Mouse (Mus musculus) small intestine, adult 2 months (tissue): Measurements from ENCODE around the gene Ppm1h.

Source experiments
- CTCF ChIP-seq: fragments of 200-500 bp; IDR thresholded peaks from 2 replicates; pipeline ENCODE4 v1.5.1; 2012; ENCODE audit warnings: low read depth, mild to moderate bottlenecking, control low read depth, inconsistent platforms, low read length, moderate library complexity, mixed read lengths; ENCODE audit not compliant: insufficient replicate concordance, insufficient read length; ENCODE audit errors: extremely low read depth
- POLR2A ChIP-seq: fragments of 200-500 bp; IDR thresholded peaks from 2 replicates; pipeline ENCODE4 v1.6.1; 2012; ENCODE audit warnings: low read depth, mild to moderate bottlenecking, control low read depth, inconsistent platforms, low read length, moderate library complexity

DNA sequence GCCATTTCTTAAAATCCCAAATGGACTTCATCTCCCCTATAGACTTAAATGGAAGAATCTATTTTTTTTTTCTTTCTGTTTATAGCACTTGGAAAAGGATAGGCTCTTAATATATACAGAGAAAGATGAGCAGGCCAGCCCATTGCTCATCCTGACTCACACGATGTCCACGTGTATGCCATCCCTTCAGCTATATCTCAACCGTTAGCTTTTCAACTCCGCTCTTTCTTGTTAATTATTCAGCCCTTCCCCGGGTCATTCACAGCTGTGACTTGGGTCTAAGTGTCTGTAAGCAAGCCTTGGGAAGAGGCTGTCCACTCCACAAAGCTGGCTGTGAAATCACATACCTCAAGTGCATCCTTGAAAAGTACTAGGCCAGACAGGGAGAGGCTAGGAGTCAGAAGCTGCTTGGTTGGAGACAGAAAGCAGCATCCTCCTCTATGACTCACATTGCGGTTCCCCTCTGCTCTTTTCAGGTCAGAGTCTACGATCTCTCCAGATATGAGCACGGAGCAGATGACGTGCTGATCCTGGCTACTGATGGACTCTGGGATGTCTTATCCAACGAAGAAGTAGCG lies 241.7 kb downstream of the Ppm1h start:
- no peak for TF ChIP-seq POLR2A
- TF ChIP-seq CTCF: no peak
